Mouse (Mus musculus): ENCODE data around the gene Grik5.

The Grik5 gene

GRCm38 (mm10) chr7:24971261-24971971 lies 100.7 kb downstream of the Grik5 start:
- TF ChIP-seq NANOG (IDR thresholded peaks at IDR 0.05; ENCODE audit: borderline replicate concordance, low read length) (no peak), CTCF (conservative IDR thresholded peaks at IDR 0.05; ENCODE audit: low read length) (peak; percentile 40; the same call in 1 of the 2 replicates), POU5F1 (IDR thresholded peaks at IDR 0.05; ENCODE audit: borderline replicate concordance, low read length) (no peak)
- peaks cover 22% of the 10 kb centered on the region for H3K36me3 ChIP-seq (ENCODE audit: insufficient read depth, low read length)
- peaks cover 34% of the 10 kb centered on the region for H3K4me1 ChIP-seq (replicated peaks; ENCODE audit: low read depth, low read length)
- no peaks in the 10 kb centered on the region for H3K9me3 ChIP-seq (ENCODE audit: low read length)
- H3K27me3 ChIP-seq (ENCODE audit: insufficient read depth, low read length), result no peaks in the 10 kb centered on the region
- H3K4me3 ChIP-seq (replicated peaks; ENCODE audit: low read length), result peak overlapping the region; percentile 98

- no peak overlapping the region for H3K4me3 ChIP-seq (replicated peaks; ENCODE audit: low read length)
- no peaks in the 10 kb centered on the region for H3K27me3 ChIP-seq (ENCODE audit: insufficient read depth, low read length)
- H3K9me3 ChIP-seq (ENCODE audit: low read length), result no peaks in the 10 kb centered on the region
- peaks cover 37% of the 10 kb centered on the region for H3K4me1 ChIP-seq (replicated peaks; ENCODE audit: low read depth, low read length)
- H3K36me3 ChIP-seq (ENCODE audit: insufficient read depth, low read length), result peaks cover 22% of the 10 kb centered on the region
- no peak for TF ChIP-seq POU5F1 (IDR thresholded peaks at IDR 0.05; ENCODE audit: borderline replicate concordance, low read length)
- no peak for TF ChIP-seq NANOG (IDR thresholded peaks at IDR 0.05; ENCODE audit: borderline replicate concordance, low read length)
- no peak for TF ChIP-seq CTCF (conservative IDR thresholded peaks at IDR 0.05; ENCODE audit: low read length)
Observed at GRCm38 (mm10) chr7:24970341-24970740, 101.8 kb downstream of the Grik5 start.

- H3K4me3 ChIP-seq (replicated peaks; ENCODE audit: low read length), result no peak overlapping the region
- TF ChIP-seq CTCF (conservative IDR thresholded peaks at IDR 0.05; ENCODE audit: low read length) (no peak), POU5F1 (IDR thresholded peaks at IDR 0.05; ENCODE audit: borderline replicate concordance, low read length) (no peak), NANOG (IDR thresholded peaks at IDR 0.05; ENCODE audit: borderline replicate concordance, low read length) (no peak)
- no peaks in the 10 kb centered on the region for H3K27me3 ChIP-seq (ENCODE audit: insufficient read depth, low read length)
Observed at GRCm38 (mm10) chr7:24969805-24970204, 102.3 kb downstream of the Grik5 start.

GRCm38 (mm10) chr7:24968463-24968862 lies 103.7 kb downstream of the Grik5 start:
- peaks cover 22% of the 10 kb centered on the region for H3K36me3 ChIP-seq (ENCODE audit: insufficient read depth, low read length)
- no peaks in the 10 kb centered on the region for H3K9me3 ChIP-seq (ENCODE audit: low read length)
- no peaks in the 10 kb centered on the region for H3K27me3 ChIP-seq (ENCODE audit: insufficient read depth, low read length)
- peaks cover 26% of the 10 kb centered on the region for H3K4me1 ChIP-seq (replicated peaks; ENCODE audit: low read depth, low read length)
- TF ChIP-seq NANOG (IDR thresholded peaks at IDR 0.05; ENCODE audit: borderline replicate concordance, low read length) (no peak), POU5F1 (IDR thresholded peaks at IDR 0.05; ENCODE audit: borderline replicate concordance, low read length) (no peak), CTCF (conservative IDR thresholded peaks at IDR 0.05; ENCODE audit: low read length) (no peak)
- H3K4me3 ChIP-seq (replicated peaks; ENCODE audit: low read length), result no peak overlapping the region

More at GRCm38 (mm10) chr7:24969805-24970204, 102.3 kb downstream of the Grik5 start:
- no peaks in the 10 kb centered on the region for H3K9me3 ChIP-seq (ENCODE audit: low read length)
- H3K4me1 ChIP-seq (replicated peaks; ENCODE audit: low read depth, low read length), result peaks cover 37% of the 10 kb centered on the region
- peaks cover 22% of the 10 kb centered on the region for H3K36me3 ChIP-seq (ENCODE audit: insufficient read depth, low read length)

- H3K9me3 ChIP-seq (ENCODE audit: low read length), result no peaks in the 10 kb centered on the region
- peaks cover 22% of the 10 kb centered on the region for H3K36me3 ChIP-seq (ENCODE audit: insufficient read depth, low read length)
- no peak overlapping the region for H3K4me3 ChIP-seq (replicated peaks; ENCODE audit: low read length)
- H3K27me3 ChIP-seq (ENCODE audit: insufficient read depth, low read length), result no peaks in the 10 kb centered on the region
- peaks cover 26% of the 10 kb centered on the region for H3K4me1 ChIP-seq (replicated peaks; ENCODE audit: low read depth, low read length)
- no peak for TF ChIP-seq CTCF (conservative IDR thresholded peaks at IDR 0.05; ENCODE audit: low read length)
- no peak for TF ChIP-seq NANOG (IDR thresholded peaks at IDR 0.05; ENCODE audit: borderline replicate concordance, low read length)
- no peak for TF ChIP-seq POU5F1 (IDR thresholded peaks at IDR 0.05; ENCODE audit: borderline replicate concordance, low read length)
Observed at GRCm38 (mm10) chr7:24967966-24968365, 104.2 kb downstream of the Grik5 start.

GRCm38 (mm10) chr7:24964897-24965535 lies 107.1 kb downstream of the Grik5 start:
- H3K36me3 ChIP-seq (ENCODE audit: insufficient read depth, low read length), result peaks cover 11% of the 10 kb centered on the region
- TF ChIP-seq POU5F1 (IDR thresholded peaks at IDR 0.05; ENCODE audit: borderline replicate concordance, low read length) (no peak), CTCF (conservative IDR thresholded peaks at IDR 0.05; ENCODE audit: low read length) (peak; percentile 71)

GRCm38 (mm10) chr7:24964288-24964687 lies 107.9 kb downstream of the Grik5 start:
- TF ChIP-seq NANOG (IDR thresholded peaks at IDR 0.05; ENCODE audit: borderline replicate concordance, low read length), result no peak

More at GRCm38 (mm10) chr7:24964897-24965535, 107.1 kb downstream of the Grik5 start:
- Histone ChIP-seq H3K9me3 (ENCODE audit: low read length) (no peaks in the 10 kb centered on the region), H3K4me1 (replicated peaks; ENCODE audit: low read depth, low read length) (peaks cover 14% of the 10 kb centered on the region), H3K4me3 (replicated peaks; ENCODE audit: low read length) (no peak overlapping the region), H3K27me3 (ENCODE audit: insufficient read depth, low read length) (peaks cover 13% of the 10 kb centered on the region)

More at GRCm38 (mm10) chr7:24964288-24964687, 107.9 kb downstream of the Grik5 start:
- Histone ChIP-seq H3K4me1 (replicated peaks; ENCODE audit: low read depth, low read length) (peaks cover 14% of the 10 kb centered on the region), H3K27me3 (ENCODE audit: insufficient read depth, low read length) (peaks cover 20% of the 10 kb centered on the region), H3K4me3 (replicated peaks; ENCODE audit: low read length) (no peak overlapping the region), H3K36me3 (ENCODE audit: insufficient read depth, low read length) (peaks cover 5% of the 10 kb centered on the region; the same call in 1 of the 2 replicates), H3K9me3 (ENCODE audit: low read length) (no peaks in the 10 kb centered on the region)

All from E14TG2a.4 (cell line).